Mouse (Mus musculus) retina, embryonic 14.5 days (tissue): ENCODE measurements around the gene Ero1lb.
"Not testable (repeated sequence)": the region's sequence is repeated elsewhere in the genome, so short reads cannot be mapped to it uniquely, and the experiment has no call there.

ENCODE experiments used
- DNase-seq: peaks from one replicate; pipeline ENCODE4 v3.0.0-alpha.2; 2015; ENCODE audit warnings: low spot score

Ero1lb gene

GRCm38 (mm10) chr13:12574979-12575536 lies 9.4 kb downstream of the Ero1lb start:
- DNase-seq, result no peak

GRCm38 (mm10) chr13:12578145-12578544 lies 12.5 kb downstream of the Ero1lb start:
- DNase-seq, result no peak

- DNase-seq, result peak; percentile 84
Measured at GRCm38 (mm10) chr13:12589003-12589402, 23.3 kb downstream of the Ero1lb start.

- not testable (repeated sequence) for DNase-seq
Measured at GRCm38 (mm10) chr13:12597075-12597474, 31.4 kb downstream of the Ero1lb start.

- DNase-seq, result not testable (repeated sequence)
Measured at GRCm38 (mm10) chr13:12610206-12610605, 44.5 kb downstream of the Ero1lb start.

- DNase-seq, result not testable (repeated sequence)
Measured at GRCm38 (mm10) chr13:12614026-12614425, 48.4 kb downstream of the Ero1lb start.

GRCm38 (mm10) chr13:12614591-12614990 lies 48.9 kb downstream of the Ero1lb start:
- not testable (repeated sequence) for DNase-seq

- not testable (repeated sequence) for DNase-seq
Measured at GRCm38 (mm10) chr13:12615014-12615413, 49.3 kb downstream of the Ero1lb start.

GRCm38 (mm10) chr13:12616489-12616888 lies 50.8 kb downstream of the Ero1lb start:
- not testable (repeated sequence) for DNase-seq

- not testable (repeated sequence) for DNase-seq
Measured at GRCm38 (mm10) chr13:12619808-12620207, 54.1 kb downstream of the Ero1lb start.

GRCm38 (mm10) chr13:12626061-12626460 lies 60.4 kb downstream of the Ero1lb start:
- not testable (repeated sequence) for DNase-seq

GRCm38 (mm10) chr13:12627746-12628145 lies 62.1 kb downstream of the Ero1lb start:
- not testable (repeated sequence) for DNase-seq

- DNase-seq, result not testable (repeated sequence)
Measured at GRCm38 (mm10) chr13:12628181-12628580, 62.5 kb downstream of the Ero1lb start.

GRCm38 (mm10) chr13:12630252-12630651 lies 64.6 kb downstream of the Ero1lb start:
- DNase-seq, result not testable (repeated sequence)

GRCm38 (mm10) chr13:12634941-12635588 lies 69.4 kb downstream of the Ero1lb start:
- not testable (repeated sequence) for DNase-seq

- not testable (repeated sequence) for DNase-seq
Measured at GRCm38 (mm10) chr13:12642795-12643194, 77.1 kb downstream of the Ero1lb start.

GRCm38 (mm10) chr13:12646676-12647075 lies 81.0 kb downstream of the Ero1lb start:
- not testable (repeated sequence) for DNase-seq

- DNase-seq, result peak; percentile 52
Measured at GRCm38 (mm10) chr13:12650020-12650876, 84.6 kb downstream of the Ero1lb start.

- peak; percentile 66 for DNase-seq
Measured at GRCm38 (mm10) chr13:12650877-12651176, 85.2 kb downstream of the Ero1lb start.
